Mouse (Mus musculus) forebrain, embryonic 10.5 days (tissue): ENCODE measurements around the gene Adora1. TPM values are rescaled to one million over a fixed set of nuclear protein-coding genes. Genes with fewer than 3 reads are reported as not detected.

Experiments
- DNase-seq: peaks from one replicate; pipeline ENCODE4 v3.0.0-alpha.2; 2017; ENCODE audit warnings: low spot score; ENCODE audit errors: extremely low spot score
- H3K27ac ChIP-seq: fragments of 300-500 bp; sonication (generic); 2 replicates; pipeline ENCODE4 v1.5.1; 2016; ENCODE audit warnings: mild to moderate bottlenecking
- H3K27me3 ChIP-seq: fragments of 300-500 bp; sonication (generic); 2 replicates; pipeline ENCODE4 v1.6.1; 2016; ENCODE audit warnings: mild to moderate bottlenecking; ENCODE audit not compliant: poor library complexity, severe bottlenecking
- H3K36me3 ChIP-seq: fragments of 300-500 bp; sonication (generic); replicated peaks from 2 replicates; pipeline ENCODE4 v1.6.1; 2016; ENCODE audit warnings: mild to moderate bottlenecking, moderate library complexity
- H3K4me1 ChIP-seq: fragments of 300-500 bp; sonication (generic); 2 replicates; pipeline ENCODE4 v1.6.1; 2016
- H3K4me3 ChIP-seq: fragments of 300-500 bp; sonication (generic); 2 replicates; pipeline ENCODE4 v1.5.1; 2016; ENCODE audit warnings: mild to moderate bottlenecking, moderate library complexity
- H3K9me3 ChIP-seq: fragments of 300-500 bp; sonication (generic); 2 replicates; pipeline ENCODE4 v1.6.1; 2016; ENCODE audit warnings: mild to moderate bottlenecking, moderate library complexity
- WGBS: fragments of 180-500 bp; shearing (Covaris S2); methylation state at CpG from one replicate; pipeline ENCODE4 v1.1.7; 2016; 5-methylcytosine and 5-hydroxymethylcytosine counted together
- polyA plus RNA-seq: library from polyadenylated mRNA; unstranded; fragments of >200 nt; fragmentation: Nextera tagmentation; extraction: Ambion mirVana; gene quantifications from 2 replicates; pipeline ENCODE4 v1.2.1, GENCODE M21; 2016

Adora1 gene
- polyA plus RNA-seq, 1 experiment from 2014 or later: 0.14 TPM

DNA sequence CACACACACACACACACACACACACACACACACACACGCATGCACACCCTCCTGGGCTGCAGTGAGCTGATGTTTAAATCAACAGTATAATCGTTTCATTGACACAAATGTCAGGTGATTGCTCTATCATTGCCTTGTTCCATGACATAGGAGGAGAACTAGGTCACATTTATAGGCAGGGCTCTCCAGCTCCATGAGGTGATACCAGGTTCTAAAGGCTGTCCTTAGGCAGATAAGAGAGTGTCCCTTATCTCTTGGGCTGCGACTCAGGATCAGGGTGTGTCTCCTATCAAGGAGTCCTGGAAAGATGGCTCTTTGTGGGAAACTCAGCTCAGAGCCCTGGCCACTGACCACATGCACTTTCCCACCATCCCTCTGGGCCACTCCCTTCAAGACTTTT lies 66.7 kb downstream of the Adora1 start:
- Histone ChIP-seq H3K27ac (no peak overlapping the region), H3K36me3 (no peaks in the 10 kb centered on the region), H3K4me1 (peaks cover 15% of the 10 kb centered on the region), H3K27me3 (no peaks in the 10 kb centered on the region; the same call in 1 of the 2 replicates), H3K9me3 (no peaks in the 10 kb centered on the region; the same call in 1 of the 2 replicates), H3K4me3 (no peak overlapping the region)
- WGBS: 93% methylated on average over 3 of the region's 3 CpGs
- no peak for DNase-seq

DNA sequence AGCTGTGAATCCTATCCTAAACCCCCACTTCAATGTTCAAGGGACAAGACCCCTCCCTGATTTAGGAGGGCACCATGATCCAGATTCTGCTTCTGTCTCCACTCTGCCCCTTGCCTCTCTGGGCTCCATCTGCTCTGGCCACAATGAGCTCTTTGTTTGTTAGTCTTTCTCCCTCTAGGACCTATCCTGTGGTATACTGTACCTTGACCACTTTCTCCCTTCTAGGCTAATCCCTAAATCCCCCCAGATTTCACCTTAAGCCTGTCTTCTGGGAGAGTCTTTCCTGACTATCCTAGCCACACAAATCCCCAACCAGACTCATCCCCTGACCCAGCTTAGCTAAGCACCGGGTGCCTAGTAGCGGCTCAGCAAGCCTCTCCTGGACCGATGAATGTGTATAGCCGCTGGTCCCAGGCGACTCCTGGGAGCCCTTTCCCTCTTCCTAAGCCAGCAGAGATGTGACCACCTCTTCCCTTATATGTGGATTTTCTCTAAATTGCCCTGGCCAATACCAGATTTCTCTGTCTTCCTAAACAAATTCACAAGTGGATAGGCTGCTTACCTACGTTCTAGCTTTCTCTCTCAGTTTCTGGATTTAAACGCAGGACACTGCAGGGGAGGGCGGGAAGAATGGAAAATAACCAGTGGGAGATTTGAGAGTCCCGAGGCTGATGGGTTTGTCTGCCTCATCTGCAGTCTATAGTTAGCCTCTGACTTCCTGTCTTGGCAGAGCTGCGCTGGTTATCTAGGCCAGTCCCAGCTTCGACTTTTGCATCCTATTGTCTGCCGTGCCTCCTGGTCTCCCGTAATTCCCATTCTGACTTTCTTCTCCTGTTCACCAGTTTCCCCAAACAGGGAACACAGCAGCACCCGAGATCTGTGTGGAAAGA lies 67.6 kb downstream of the Adora1 start:
- WGBS: 47% methylated on average over 14 of the region's 14 CpGs
- no peaks in the 10 kb centered on the region; the same call in 1 of the 2 replicates for H3K27me3 ChIP-seq
- H3K36me3 ChIP-seq: no peaks in the 10 kb centered on the region
- peaks cover 15% of the 10 kb centered on the region for H3K4me1 ChIP-seq
- no peaks in the 10 kb centered on the region; the same call in 1 of the 2 replicates for H3K9me3 ChIP-seq
- no peak overlapping the region for H3K27ac ChIP-seq
- no peak for DNase-seq
- H3K4me3 ChIP-seq: no peak overlapping the region

DNA sequence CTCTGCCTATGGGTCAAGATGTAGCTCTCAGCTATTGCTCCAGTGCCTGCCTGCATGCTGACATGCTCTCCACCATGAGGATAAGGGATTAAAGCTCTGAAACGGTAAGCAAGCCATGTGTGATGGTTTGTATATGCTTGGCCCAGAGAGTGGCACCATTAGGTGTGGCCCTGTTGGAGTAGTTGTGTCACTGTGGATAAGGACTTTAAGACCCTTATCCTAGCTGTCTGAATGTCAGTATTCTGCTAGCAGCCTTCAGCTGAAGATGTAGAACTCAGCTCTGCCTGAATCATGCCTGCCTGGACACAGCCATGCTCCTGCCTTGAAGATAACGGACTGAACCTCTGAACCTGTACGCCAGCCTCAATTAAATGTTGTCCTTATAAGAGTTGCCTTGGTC lies 68.7 kb downstream of the Adora1 start:
- Histone ChIP-seq H3K4me3 (no peak overlapping the region), H3K27me3 (no peaks in the 10 kb centered on the region; the same call in 1 of the 2 replicates), H3K4me1 (peaks cover 17% of the 10 kb centered on the region), H3K27ac (no peak overlapping the region), H3K36me3 (no peaks in the 10 kb centered on the region), H3K9me3 (no peaks in the 10 kb centered on the region; the same call in 1 of the 2 replicates)
- DNase-seq: no peak
- WGBS: 96% methylated on average over 3 of the region's 3 CpGs

DNA sequence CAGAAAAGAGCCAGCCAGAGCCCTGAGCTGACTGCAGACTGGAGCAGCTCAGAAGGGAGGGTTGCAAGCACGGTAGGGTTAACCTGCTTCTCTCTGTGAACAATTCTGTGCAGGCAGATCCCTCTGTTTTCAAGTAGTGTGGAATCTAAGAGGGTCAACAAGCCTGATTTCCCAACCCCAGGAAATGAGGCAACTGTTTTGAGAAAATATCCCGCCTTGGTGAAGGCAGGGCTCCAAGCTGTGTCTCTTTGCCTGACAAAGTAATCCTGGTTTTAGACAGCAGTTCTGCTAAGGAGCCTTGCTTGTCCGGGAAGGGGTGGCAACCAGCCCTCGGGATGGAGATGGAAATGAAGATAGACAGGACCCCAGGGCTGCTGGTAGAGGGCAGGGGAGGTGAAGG lies 70.8 kb downstream of the Adora1 start:
- WGBS: 68% methylated on average over 4 of the region's 4 CpGs

DNA sequence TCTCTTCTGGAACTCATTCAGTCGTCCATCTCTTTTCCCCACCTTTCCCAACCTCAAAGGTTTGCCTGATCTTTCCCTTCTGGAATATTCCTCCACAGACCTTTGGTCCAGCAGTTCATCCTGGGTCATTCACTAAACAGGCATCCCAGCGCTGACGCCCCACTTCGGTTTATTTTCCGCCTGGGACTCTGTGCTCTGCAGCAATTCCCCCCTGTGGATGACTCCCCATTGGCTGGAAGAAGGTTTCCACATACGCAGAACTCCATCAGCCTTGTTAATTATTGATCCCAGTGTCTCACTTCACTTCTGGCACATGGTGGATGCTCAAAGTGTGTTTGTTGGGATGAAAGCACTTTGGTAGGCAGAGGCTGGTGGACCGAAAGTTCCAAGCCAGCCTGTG lies 71.8 kb downstream of the Adora1 start:
- H3K9me3 ChIP-seq: no peaks in the 10 kb centered on the region; the same call in 1 of the 2 replicates
- H3K27me3 ChIP-seq: no peaks in the 10 kb centered on the region; the same call in 1 of the 2 replicates
- no peaks in the 10 kb centered on the region for H3K36me3 ChIP-seq
- no peak overlapping the region for H3K4me3 ChIP-seq
- no peak for DNase-seq
- H3K4me1 ChIP-seq: peaks cover 20% of the 10 kb centered on the region
- no peak overlapping the region for H3K27ac ChIP-seq
- whole genome bisulfite sequencing: 92% methylated on average over 7 of the region's 7 CpGs

More for the DNA sequence above, 70.8 kb downstream of the Adora1 start:
- H3K4me3 ChIP-seq: no peak overlapping the region
- H3K27ac ChIP-seq: no peak overlapping the region
- peaks cover 20% of the 10 kb centered on the region for H3K4me1 ChIP-seq
- no peak for DNase-seq
- no peaks in the 10 kb centered on the region; the same call in 1 of the 2 replicates for H3K27me3 ChIP-seq
- no peaks in the 10 kb centered on the region for H3K36me3 ChIP-seq
- H3K9me3 ChIP-seq: no peaks in the 10 kb centered on the region; the same call in 1 of the 2 replicates

DNA sequence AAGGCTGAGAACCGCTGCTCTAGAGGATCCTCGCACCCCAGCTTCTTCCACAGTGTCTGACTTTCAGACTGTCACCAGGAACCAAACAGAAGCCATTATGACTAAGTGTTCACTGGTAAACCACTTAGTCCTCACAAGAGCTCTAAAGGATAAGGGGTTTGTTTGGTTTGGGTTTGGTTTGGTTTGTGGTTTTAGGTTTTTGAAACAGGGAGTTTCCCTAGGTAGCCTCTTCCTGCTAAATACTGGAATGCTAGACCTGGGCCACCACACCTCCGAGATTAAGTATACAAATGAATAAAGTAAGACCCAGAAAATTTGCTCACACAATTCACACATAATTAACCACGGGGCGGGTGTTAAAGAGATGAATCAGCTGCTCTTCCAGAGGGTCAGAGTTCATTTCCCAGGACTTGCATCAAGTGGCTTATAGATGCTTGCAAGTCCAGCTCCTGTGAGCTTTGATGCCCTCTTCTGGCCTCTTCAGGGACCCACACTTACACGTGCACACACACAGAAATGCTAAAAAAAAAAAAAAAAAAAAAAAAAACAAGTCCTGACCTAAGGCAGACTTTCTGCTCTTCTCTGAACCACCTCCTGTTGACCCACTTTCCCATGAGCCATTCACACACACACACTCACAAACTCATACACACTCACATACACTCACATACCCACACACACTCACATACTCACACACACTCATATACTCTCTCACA lies 72.6 kb downstream of the Adora1 start:
- Histone ChIP-seq H3K4me3 (no peak overlapping the region), H3K4me1 (peaks cover 19% of the 10 kb centered on the region), H3K27ac (no peak overlapping the region), H3K9me3 (no peaks in the 10 kb centered on the region; the same call in 1 of the 2 replicates), H3K36me3 (no peaks in the 10 kb centered on the region), H3K27me3 (no peaks in the 10 kb centered on the region; the same call in 1 of the 2 replicates)
- WGBS: 84% methylated on average over 6 of the region's 6 CpGs
- no peak for DNase-seq

DNA sequence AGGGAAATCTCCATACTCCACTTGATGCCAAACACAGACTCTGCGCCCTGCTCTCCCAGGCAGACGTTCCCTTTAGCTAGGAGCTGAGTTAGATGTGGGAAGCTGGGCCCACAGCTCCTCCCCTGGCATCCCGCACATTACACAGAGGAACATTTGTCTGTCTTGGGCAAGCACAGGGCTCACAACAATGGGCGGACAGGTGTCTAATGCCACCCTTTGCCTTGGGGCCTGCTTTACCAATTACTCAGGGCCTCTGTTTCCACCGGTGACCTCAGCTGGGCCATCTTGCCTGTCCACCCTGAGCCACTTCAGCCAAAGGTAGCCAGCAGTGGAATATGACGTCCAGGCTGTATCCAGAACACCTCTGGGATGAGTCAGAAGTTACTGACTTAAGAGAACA lies 73.8 kb downstream of the Adora1 start:
- Histone ChIP-seq H3K36me3 (no peaks in the 10 kb centered on the region), H3K27me3 (no peaks in the 10 kb centered on the region), H3K4me1 (peaks cover 16% of the 10 kb centered on the region), H3K9me3 (no peaks in the 10 kb centered on the region; the same call in 1 of the 2 replicates), H3K4me3 (no peak overlapping the region), H3K27ac (no peak overlapping the region)
- no peak for DNase-seq
- 72% methylated on average over 6 of the region's 6 CpGs for WGBS

DNA sequence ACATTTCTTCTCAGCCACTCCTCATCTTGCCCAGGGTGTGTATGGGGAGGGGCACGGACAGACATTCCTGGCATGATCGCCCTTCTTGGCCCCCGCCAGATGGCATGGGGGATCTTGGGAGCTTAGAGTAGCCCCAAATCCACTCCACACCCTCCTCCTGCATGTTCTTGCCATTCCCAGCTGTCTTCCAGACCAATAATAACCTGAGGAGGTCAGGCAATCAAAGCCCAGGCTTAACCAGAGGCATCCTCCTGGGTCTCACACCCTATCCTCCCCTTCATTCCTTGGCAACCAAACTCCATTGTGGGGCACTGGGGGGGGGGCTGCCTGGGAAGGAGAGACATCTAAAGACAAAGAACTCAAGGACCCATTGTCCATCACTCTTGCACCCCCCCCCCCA lies 74.8 kb downstream of the Adora1 start:
- H3K36me3 ChIP-seq: no peaks in the 10 kb centered on the region
- no peak for DNase-seq
- H3K27ac ChIP-seq: no peak overlapping the region
- H3K4me1 ChIP-seq: peaks cover 16% of the 10 kb centered on the region
- no peak overlapping the region for H3K4me3 ChIP-seq
- 90% methylated on average over 3 of the region's 3 CpGs for WGBS
- no peaks in the 10 kb centered on the region for H3K27me3 ChIP-seq
- H3K9me3 ChIP-seq: no peaks in the 10 kb centered on the region

DNA sequence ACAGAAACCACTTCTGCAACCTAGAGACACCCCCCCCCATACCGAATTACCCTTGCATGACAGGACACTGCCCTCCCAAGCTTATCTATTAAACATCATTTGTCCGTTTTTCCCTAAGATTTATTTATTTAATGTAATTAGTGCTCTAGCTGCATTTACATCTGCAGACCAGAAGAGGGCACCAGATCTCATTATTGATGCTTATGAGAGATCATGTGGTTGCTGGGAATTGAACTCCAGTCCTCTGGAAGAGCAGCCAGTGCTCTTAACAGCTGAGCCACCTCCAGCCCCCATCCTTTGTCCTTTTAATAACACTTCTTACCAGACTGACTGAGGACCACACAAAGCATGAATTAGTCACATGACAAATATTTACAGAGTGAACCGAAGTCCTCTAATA lies 80.6 kb downstream of the Adora1 start:
- no peak for DNase-seq
- no peak overlapping the region for H3K4me3 ChIP-seq
- H3K4me1 ChIP-seq: no peaks in the 10 kb centered on the region
- H3K27ac ChIP-seq: no peak overlapping the region
- WGBS: 55% methylated on average over 3 of the region's 3 CpGs
- H3K9me3 ChIP-seq: peaks cover 6% of the 10 kb centered on the region
- peaks cover 8% of the 10 kb centered on the region; the same call in 1 of the 2 replicates for H3K27me3 ChIP-seq
- H3K36me3 ChIP-seq: no peaks in the 10 kb centered on the region

DNA sequence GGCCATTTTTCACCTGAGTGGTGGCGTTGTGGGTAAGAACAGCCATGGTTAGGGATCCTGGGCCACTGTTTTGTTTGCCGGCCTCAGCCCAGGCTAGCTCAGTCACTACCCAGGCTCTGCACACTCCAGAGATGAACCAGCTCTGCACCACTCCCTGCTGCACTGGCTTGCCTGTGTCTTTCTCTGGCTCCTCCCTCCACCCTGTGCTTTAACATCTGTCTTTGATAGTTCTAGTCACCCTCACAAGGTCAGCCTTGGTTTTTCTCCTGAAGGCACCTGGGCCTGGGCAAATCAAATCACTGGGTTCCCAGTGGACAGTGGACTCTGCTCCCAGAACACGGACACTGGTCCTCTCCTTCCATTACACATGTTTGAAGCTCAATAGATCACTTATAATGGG lies 81.1 kb downstream of the Adora1 start:
- Histone ChIP-seq H3K27me3 (peaks cover 8% of the 10 kb centered on the region; the same call in 1 of the 2 replicates), H3K36me3 (no peaks in the 10 kb centered on the region), H3K4me3 (no peak overlapping the region), H3K9me3 (peaks cover 6% of the 10 kb centered on the region), H3K27ac (no peak overlapping the region), H3K4me1 (no peaks in the 10 kb centered on the region)
- 88% methylated on average over 3 of the region's 3 CpGs for WGBS
- DNase-seq: no peak

DNA sequence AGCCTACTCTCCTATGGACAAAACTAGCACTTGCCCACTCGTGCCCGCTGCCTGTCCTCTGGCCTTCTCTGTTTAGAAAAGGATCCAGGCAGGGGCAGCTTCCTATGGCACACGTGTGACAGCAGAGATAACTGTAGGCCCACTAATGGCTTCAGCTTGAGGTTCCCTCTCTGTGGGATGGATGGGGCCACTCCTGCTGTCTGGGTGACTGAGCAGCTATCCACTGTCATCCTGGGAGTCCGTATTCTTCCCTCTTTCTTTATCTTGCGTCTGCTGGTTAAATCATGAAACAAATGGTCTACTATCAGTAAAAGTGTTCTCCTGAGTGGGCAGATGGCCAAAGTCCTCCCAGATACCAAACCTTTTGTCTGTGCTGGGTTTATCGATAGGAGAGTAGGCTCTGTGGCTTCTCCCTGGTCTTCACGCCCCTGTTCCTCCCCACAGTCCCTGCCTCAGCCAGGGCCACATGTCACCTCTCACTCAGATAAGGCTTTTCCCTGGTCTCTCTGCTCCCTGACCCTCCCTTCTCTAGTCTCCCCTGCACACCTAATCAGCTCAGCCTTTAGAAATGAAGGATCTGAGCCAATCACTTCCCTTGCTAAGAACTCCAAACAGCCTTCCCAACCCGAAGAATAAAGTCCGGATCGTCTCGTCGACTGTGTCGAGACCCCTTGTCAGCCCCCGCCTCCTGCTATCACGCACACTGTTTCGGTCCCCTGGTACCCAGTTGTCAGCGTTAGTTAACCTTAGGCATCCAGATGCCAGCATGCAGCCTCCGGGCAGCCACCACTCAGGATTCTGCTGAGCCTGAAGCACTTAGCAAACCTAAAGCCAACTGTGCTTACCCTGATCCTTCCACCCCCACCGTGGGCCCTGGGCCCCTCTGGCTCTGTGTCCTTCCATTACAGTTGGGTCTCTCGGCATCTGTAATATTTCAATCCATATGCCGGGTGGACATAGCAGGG lies 82.3 kb downstream of the Adora1 start:
- 85% methylated on average over 21 of the region's 21 CpGs for WGBS
- Histone ChIP-seq H3K9me3 (peaks cover 6% of the 10 kb centered on the region), H3K27me3 (peaks cover 8% of the 10 kb centered on the region; the same call in 1 of the 2 replicates), H3K4me3 (no peak overlapping the region), H3K4me1 (0 out of 2 replicates have a peak, but pooled peaks cover 3% of the 10 kb centered on the region), H3K27ac (no peak overlapping the region), H3K36me3 (no peaks in the 10 kb centered on the region)
- no peak for DNase-seq
